Mouse (Mus musculus): ENCODE results near the gene Wnt1.

Wnt1 gene

GRCm38 (mm10) chr15:98830736-98831683 is 41.4 kb downstream of the Wnt1 start, which contains the start of gene Prkag1:
Gene Prkag1, minus strand, starts transcription at chr15:98831521.
- DNase-seq (ENCODE audit: low read depth, low spot score): peak; percentile 96
- Histone ChIP-seq H3K36me3 (ENCODE audit: control insufficient read depth, insufficient read depth, low read length, poor library complexity, severe bottlenecking) (peaks cover 6% of the 10 kb centered on the region), H3K27me3 (ENCODE audit: control insufficient read depth, insufficient read depth, low read length, poor library complexity, severe bottlenecking) (no peaks in the 10 kb centered on the region)

- Histone ChIP-seq H3K36me3 (ENCODE audit: control insufficient read depth, insufficient read depth, low read length, poor library complexity, severe bottlenecking) (peaks cover 7% of the 10 kb centered on the region), H3K27me3 (ENCODE audit: control insufficient read depth, insufficient read depth, low read length, poor library complexity, severe bottlenecking) (no peaks in the 10 kb centered on the region)
- no peak for DNase-seq (ENCODE audit: low read depth, low spot score)
These were observed 42.0 kb downstream of the Wnt1 start for GRCm38 (mm10) chr15:98831684-98832035.

GRCm38 (mm10) chr15:98832161-98833058 is 42.8 kb downstream of the Wnt1 start:
- no peaks in the 10 kb centered on the region for H3K27me3 ChIP-seq (ENCODE audit: control insufficient read depth, insufficient read depth, low read length, poor library complexity, severe bottlenecking)
- DNase-seq (ENCODE audit: low read depth, low spot score): peak; percentile 64
- peaks cover 8% of the 10 kb centered on the region for H3K36me3 ChIP-seq (ENCODE audit: control insufficient read depth, insufficient read depth, low read length, poor library complexity, severe bottlenecking)

- DNase-seq (ENCODE audit: low read depth, low spot score): no peak
- peaks cover 8% of the 10 kb centered on the region for H3K36me3 ChIP-seq (ENCODE audit: control insufficient read depth, insufficient read depth, low read length, poor library complexity, severe bottlenecking)
- H3K27me3 ChIP-seq (ENCODE audit: control insufficient read depth, insufficient read depth, low read length, poor library complexity, severe bottlenecking): no peaks in the 10 kb centered on the region
These were observed 43.6 kb downstream of the Wnt1 start for GRCm38 (mm10) chr15:98833281-98833680.

GRCm38 (mm10) chr15:98834059-98834458 is 44.4 kb downstream of the Wnt1 start:
- Histone ChIP-seq H3K36me3 (ENCODE audit: control insufficient read depth, insufficient read depth, low read length, poor library complexity, severe bottlenecking) (peaks cover 8% of the 10 kb centered on the region; the same call in 1 of the 2 replicates), H3K27me3 (ENCODE audit: control insufficient read depth, insufficient read depth, low read length, poor library complexity, severe bottlenecking) (no peaks in the 10 kb centered on the region)
- DNase-seq (ENCODE audit: low read depth, low spot score): no peak

GRCm38 (mm10) chr15:98835291-98835690 is 45.6 kb downstream of the Wnt1 start:
- H3K36me3 ChIP-seq (ENCODE audit: control insufficient read depth, insufficient read depth, low read length, poor library complexity, severe bottlenecking): peaks cover 8% of the 10 kb centered on the region; the same call in 1 of the 2 replicates
- no peaks in the 10 kb centered on the region for H3K27me3 ChIP-seq (ENCODE audit: control insufficient read depth, insufficient read depth, low read length, poor library complexity, severe bottlenecking)
- no peak for DNase-seq (ENCODE audit: low read depth, low spot score)

GRCm38 (mm10) chr15:98837006-98837742 is 47.5 kb downstream of the Wnt1 start:
- Histone ChIP-seq H3K27me3 (ENCODE audit: control insufficient read depth, insufficient read depth, low read length, poor library complexity, severe bottlenecking) (no peaks in the 10 kb centered on the region), H3K36me3 (ENCODE audit: control insufficient read depth, insufficient read depth, low read length, poor library complexity, severe bottlenecking) (peaks cover 10% of the 10 kb centered on the region)
- no peak for DNase-seq (ENCODE audit: low read depth, low spot score)

GRCm38 (mm10) chr15:98837743-98838103 is 48.1 kb downstream of the Wnt1 start:
- DNase-seq (ENCODE audit: low read depth, low spot score): no peak
- no peaks in the 10 kb centered on the region for H3K27me3 ChIP-seq (ENCODE audit: control insufficient read depth, insufficient read depth, low read length, poor library complexity, severe bottlenecking)
- peaks cover 10% of the 10 kb centered on the region for H3K36me3 ChIP-seq (ENCODE audit: control insufficient read depth, insufficient read depth, low read length, poor library complexity, severe bottlenecking)

GRCm38 (mm10) chr15:98839161-98839560 is 49.5 kb downstream of the Wnt1 start:
- DNase-seq (ENCODE audit: low read depth, low spot score): no peak
- Histone ChIP-seq H3K36me3 (ENCODE audit: control insufficient read depth, insufficient read depth, low read length, poor library complexity, severe bottlenecking) (peaks cover 12% of the 10 kb centered on the region), H3K27me3 (ENCODE audit: control insufficient read depth, insufficient read depth, low read length, poor library complexity, severe bottlenecking) (no peaks in the 10 kb centered on the region)

- Histone ChIP-seq H3K36me3 (ENCODE audit: control insufficient read depth, insufficient read depth, low read length, poor library complexity, severe bottlenecking) (peaks cover 12% of the 10 kb centered on the region), H3K27me3 (ENCODE audit: control insufficient read depth, insufficient read depth, low read length, poor library complexity, severe bottlenecking) (no peaks in the 10 kb centered on the region)
- DNase-seq (ENCODE audit: low read depth, low spot score): no peak
These were observed 50.3 kb downstream of the Wnt1 start for GRCm38 (mm10) chr15:98839671-98840585.

All from splenic B cell, adult 2 months (primary cell).